Mouse (Mus musculus): ENCODE results near the gene Rab11fip4. TPM values are rescaled to one million over a fixed set of nuclear protein-coding genes. Genes with fewer than 3 reads are reported as not detected.

The Rab11fip4 gene
- total and polyA plus RNA-seq, 2 experiments from 2014 or later, result not detected

DNA sequence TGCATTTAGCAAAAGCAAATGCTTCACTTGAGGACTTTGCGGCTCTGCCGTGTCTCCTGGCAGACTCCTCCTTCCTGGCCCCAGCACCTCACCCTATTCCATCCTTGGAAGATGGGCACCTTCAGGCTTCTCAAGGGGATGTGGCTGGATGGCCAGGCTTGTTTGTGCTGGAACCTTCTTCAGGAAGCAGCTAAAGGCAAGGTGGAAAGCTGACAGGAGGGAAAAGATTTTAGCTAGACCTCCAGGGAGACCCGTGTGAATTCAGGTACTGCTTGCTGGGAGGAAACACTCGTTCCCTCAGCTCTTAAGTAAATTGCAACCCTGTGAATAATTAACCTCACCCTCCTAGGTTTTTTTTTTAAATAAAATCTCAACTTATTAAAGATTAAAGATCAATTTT is 122.7 kb downstream of the Rab11fip4 start:
- TF ChIP-seq CTCF (IDR thresholded peaks at IDR 0.05; ENCODE audit: low read depth) (no peak), EP300 (IDR thresholded peaks at IDR 0.05; ENCODE audit: low read depth) (no peak)
- ATAC-seq (ENCODE audit: insufficient read depth, low read depth), result no peak
- no peak for DNase-seq (ENCODE audit: low spot score)
- Histone ChIP-seq H3K36me3 (replicated peaks; ENCODE audit: control insufficient read depth, insufficient read depth, low read length) (no peaks in the 10 kb centered on the region), H3K27ac (ENCODE audit: low read depth) (no peak overlapping the region), H3K4me2 (ENCODE audit: low read depth, low read length) (no peak overlapping the region), H3K27me3 (ENCODE audit: control insufficient read depth, insufficient read depth, low read length) (peaks cover 26% of the 10 kb centered on the region), H3K4me3 (ENCODE audit: low read depth, low read length) (no peak overlapping the region), H3K9me3 (replicated peaks; ENCODE audit: control insufficient read depth, low read length) (no peaks in the 10 kb centered on the region), H3K4me1 (ENCODE audit: control insufficient read depth, insufficient read depth) (peaks cover 3% of the 10 kb centered on the region; the same call in 1 of the 2 replicates), H3K9ac (replicated peaks; ENCODE audit: low read depth, low read length) (no peak overlapping the region)
- WGBS, result 72% methylated on average over 4 of the region's 4 CpGs

DNA sequence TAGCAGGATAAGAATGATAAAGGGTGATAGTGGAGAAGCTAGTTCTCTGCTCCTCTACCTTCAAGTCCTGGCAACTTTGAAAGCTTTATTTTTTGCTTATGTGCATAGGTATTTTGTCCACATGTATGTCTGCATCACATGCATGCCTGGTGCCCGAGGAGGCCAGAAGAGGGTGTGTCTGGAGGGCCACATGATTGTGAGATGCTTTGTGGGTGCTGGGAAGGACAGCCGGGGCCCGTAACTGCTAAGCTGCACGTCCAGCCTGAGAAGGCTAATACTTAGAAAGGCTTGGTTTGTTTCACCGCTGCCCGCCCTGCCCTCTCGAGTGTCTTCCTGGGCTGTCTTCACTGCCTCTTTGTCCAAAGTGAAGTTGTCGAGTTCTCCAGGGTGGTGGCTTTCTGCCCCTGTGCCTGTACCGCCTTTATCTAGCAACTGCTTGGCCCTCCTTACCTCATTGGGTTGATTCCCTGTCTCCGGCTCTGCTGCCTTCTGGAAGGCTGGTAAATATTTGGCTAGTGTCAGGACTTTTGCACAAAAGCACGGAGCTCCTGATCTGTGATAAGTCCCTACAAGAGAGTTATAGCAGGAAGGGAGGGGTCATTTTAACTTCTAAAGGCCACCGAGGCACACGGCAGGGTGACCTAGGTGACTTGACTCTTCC is 123.2 kb downstream of the Rab11fip4 start:
- Histone ChIP-seq H3K4me3 (ENCODE audit: low read depth, low read length) (no peak overlapping the region), H3K27me3 (ENCODE audit: control insufficient read depth, insufficient read depth, low read length) (peaks cover 26% of the 10 kb centered on the region), H3K9me3 (replicated peaks; ENCODE audit: control insufficient read depth, low read length) (no peaks in the 10 kb centered on the region), H3K9ac (replicated peaks; ENCODE audit: low read depth, low read length) (no peak overlapping the region), H3K27ac (ENCODE audit: low read depth) (no peak overlapping the region), H3K4me2 (ENCODE audit: low read depth, low read length) (no peak overlapping the region), H3K36me3 (replicated peaks; ENCODE audit: control insufficient read depth, insufficient read depth, low read length) (no peaks in the 10 kb centered on the region), H3K4me1 (ENCODE audit: control insufficient read depth, insufficient read depth) (peaks cover 3% of the 10 kb centered on the region; the same call in 1 of the 2 replicates)
- WGBS, result 69% methylated on average over 13 of the region's 13 CpGs
- TF ChIP-seq CTCF (IDR thresholded peaks at IDR 0.05; ENCODE audit: low read depth) (no peak), EP300 (IDR thresholded peaks at IDR 0.05; ENCODE audit: low read depth) (no peak)
- ATAC-seq (ENCODE audit: insufficient read depth, low read depth), result no peak
- no peak for DNase-seq (ENCODE audit: low spot score)

DNA sequence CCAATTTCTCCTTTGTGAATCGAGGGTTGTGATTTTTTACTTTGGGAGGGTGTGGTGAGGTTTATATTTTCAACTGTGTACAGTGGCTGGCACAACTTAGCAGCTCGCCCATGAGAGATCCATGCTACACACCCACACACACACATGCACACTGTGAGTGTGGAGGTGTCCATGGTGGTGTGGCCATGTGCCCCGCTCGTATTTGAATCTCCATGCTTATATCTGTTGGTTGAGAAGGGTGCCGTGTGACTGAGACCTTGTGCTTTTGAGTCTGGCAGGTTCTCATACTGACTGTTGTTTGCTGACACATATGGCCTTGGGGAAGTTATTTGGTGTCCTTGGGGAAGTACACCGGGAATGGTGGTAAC is 123.7 kb downstream of the Rab11fip4 start:
- Histone ChIP-seq H3K27ac (ENCODE audit: low read depth) (no peak overlapping the region), H3K36me3 (replicated peaks; ENCODE audit: control insufficient read depth, insufficient read depth, low read length) (no peaks in the 10 kb centered on the region), H3K4me2 (ENCODE audit: low read depth, low read length) (no peak overlapping the region), H3K4me1 (ENCODE audit: control insufficient read depth, insufficient read depth) (peaks cover 3% of the 10 kb centered on the region; the same call in 1 of the 2 replicates), H3K9me3 (replicated peaks; ENCODE audit: control insufficient read depth, low read length) (no peaks in the 10 kb centered on the region), H3K4me3 (ENCODE audit: low read depth, low read length) (no peak overlapping the region), H3K27me3 (ENCODE audit: control insufficient read depth, insufficient read depth, low read length) (peaks cover 24% of the 10 kb centered on the region), H3K9ac (replicated peaks; ENCODE audit: low read depth, low read length) (no peak overlapping the region)
- WGBS, result 82% methylated on average over 6 of the region's 6 CpGs
- ATAC-seq (ENCODE audit: insufficient read depth, low read depth) (no peak), DNase-seq (ENCODE audit: low spot score) (no peak)
- no peak for TF ChIP-seq EP300 (IDR thresholded peaks at IDR 0.05; ENCODE audit: low read depth)
- TF ChIP-seq CTCF (IDR thresholded peaks at IDR 0.05; ENCODE audit: low read depth), result no peak

DNA sequence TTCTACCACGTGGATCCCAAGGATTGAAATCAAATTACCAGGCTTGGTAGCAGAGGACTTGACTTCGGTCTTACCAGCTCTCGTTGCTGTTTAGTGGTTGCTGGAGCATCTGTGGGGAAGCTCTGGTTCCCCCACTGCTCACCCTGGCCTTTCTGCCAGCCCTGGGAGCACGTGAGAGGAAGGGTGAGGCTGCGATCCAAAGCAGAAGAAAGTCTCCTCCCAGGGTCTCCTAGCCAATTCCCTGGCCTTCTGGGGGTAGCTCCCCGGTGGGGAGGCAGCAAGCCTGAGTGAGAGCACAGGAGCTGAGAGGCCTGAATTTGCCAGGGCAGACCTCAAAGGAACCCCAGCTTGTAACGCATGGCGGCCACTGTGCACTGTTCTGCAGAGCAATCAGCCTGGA is 124.3 kb downstream of the Rab11fip4 start:
- WGBS, result 84% methylated on average over 8 of the region's 8 CpGs
- Histone ChIP-seq H3K9ac (replicated peaks; ENCODE audit: low read depth, low read length) (no peak overlapping the region), H3K4me2 (ENCODE audit: low read depth, low read length) (no peak overlapping the region), H3K4me1 (ENCODE audit: control insufficient read depth, insufficient read depth) (peaks cover 3% of the 10 kb centered on the region; the same call in 1 of the 2 replicates), H3K27me3 (ENCODE audit: control insufficient read depth, insufficient read depth, low read length) (peaks cover 18% of the 10 kb centered on the region), H3K9me3 (replicated peaks; ENCODE audit: control insufficient read depth, low read length) (no peaks in the 10 kb centered on the region), H3K27ac (ENCODE audit: low read depth) (no peak overlapping the region), H3K36me3 (replicated peaks; ENCODE audit: control insufficient read depth, insufficient read depth, low read length) (no peaks in the 10 kb centered on the region), H3K4me3 (ENCODE audit: low read depth, low read length) (no peak overlapping the region)
- ATAC-seq (ENCODE audit: insufficient read depth, low read depth) (no peak), DNase-seq (ENCODE audit: low spot score) (no peak)
- TF ChIP-seq CTCF (IDR thresholded peaks at IDR 0.05; ENCODE audit: low read depth), result no peak
- TF ChIP-seq EP300 (IDR thresholded peaks at IDR 0.05; ENCODE audit: low read depth), result no peak

DNA sequence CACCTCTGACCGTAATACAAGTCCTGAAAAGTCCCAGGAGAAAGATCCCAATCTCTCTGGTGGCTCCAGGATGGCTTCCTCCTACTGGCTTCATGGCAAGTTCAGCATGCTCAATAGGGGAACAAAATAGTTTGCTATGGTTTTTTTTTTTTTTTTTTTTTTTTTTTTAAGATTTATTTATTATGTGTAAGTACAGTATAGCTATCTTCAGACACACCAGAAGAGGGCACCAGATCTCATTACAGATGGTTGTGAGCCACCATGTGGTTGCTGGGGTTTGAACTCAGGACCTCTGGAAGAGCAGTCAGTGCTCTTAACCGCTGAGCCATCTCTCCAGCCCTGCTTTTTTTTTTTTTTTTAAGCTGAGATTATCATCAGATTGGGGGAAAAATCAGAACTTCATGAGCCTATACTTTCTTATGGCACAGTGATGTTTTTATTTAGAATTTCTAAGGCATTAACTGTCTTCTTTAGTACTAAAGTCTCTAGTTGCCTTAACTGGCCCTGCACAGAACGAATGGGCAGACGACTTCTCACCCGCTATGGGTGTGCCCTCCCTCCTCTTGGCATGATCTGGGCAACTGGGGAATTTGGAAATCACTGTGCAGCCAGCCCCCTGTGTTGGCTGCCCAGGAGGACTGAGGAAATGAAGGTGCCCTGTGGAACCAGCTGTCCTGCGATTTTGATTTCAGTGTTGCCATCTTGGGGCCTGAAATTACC is 124.9 kb downstream of the Rab11fip4 start:
- 84% methylated on average over 5 of the region's 6 CpGs for WGBS
- ATAC-seq (ENCODE audit: insufficient read depth, low read depth), result no peak
- Histone ChIP-seq H3K9ac (replicated peaks; ENCODE audit: low read depth, low read length) (no peak overlapping the region), H3K9me3 (replicated peaks; ENCODE audit: control insufficient read depth, low read length) (no peaks in the 10 kb centered on the region), H3K4me3 (ENCODE audit: low read depth, low read length) (no peak overlapping the region), H3K27me3 (ENCODE audit: control insufficient read depth, insufficient read depth, low read length) (0 out of 2 replicates have a peak, but pooled peaks cover 17% of the 10 kb centered on the region), H3K27ac (ENCODE audit: low read depth) (no peak overlapping the region), H3K4me1 (ENCODE audit: control insufficient read depth, insufficient read depth) (peaks cover 3% of the 10 kb centered on the region; the same call in 1 of the 2 replicates), H3K36me3 (replicated peaks; ENCODE audit: control insufficient read depth, insufficient read depth, low read length) (no peaks in the 10 kb centered on the region), H3K4me2 (ENCODE audit: low read depth, low read length) (no peak overlapping the region)
- no peak for DNase-seq (ENCODE audit: low spot score)
- TF ChIP-seq EP300 (IDR thresholded peaks at IDR 0.05; ENCODE audit: low read depth) (no peak), CTCF (IDR thresholded peaks at IDR 0.05; ENCODE audit: low read depth) (no peak)
